Mouse (Mus musculus) midbrain, embryonic 16.5 days (tissue): ENCODE results near the gene Prg4. TPM values are rescaled to one million over a fixed set of nuclear protein-coding genes. Genes with fewer than 3 reads are reported as not detected.

Source experiments
- ATAC-seq: fragments of 200-750 bp; cut with Nextera tagmentation; 2 replicates; pipeline ENCODE4 v1.8.0; 2017; ENCODE audit warnings: moderate TSS enrichment
- H3K27ac ChIP-seq: fragments of 300-500 bp; sonication (generic); 2 replicates; pipeline ENCODE4 v1.5.1; 2014; ENCODE audit warnings: mild to moderate bottlenecking, low read length, mixed read lengths
- H3K27me3 ChIP-seq: fragments of 300-500 bp; sonication (generic); 2 replicates; pipeline ENCODE4 v1.6.1; 2014; ENCODE audit warnings: low read depth, low read length, mixed read lengths; ENCODE audit not compliant: control insufficient read depth, insufficient read depth
- H3K36me3 ChIP-seq: fragments of 300-500 bp; sonication (generic); 2 replicates; pipeline ENCODE4 v1.6.1; 2014; ENCODE audit warnings: mild to moderate bottlenecking, low read length, moderate library complexity, mixed read lengths; ENCODE audit not compliant: control insufficient read depth, insufficient read depth
- H3K4me1 ChIP-seq: fragments of 300-500 bp; sonication (generic); 2 replicates; pipeline ENCODE4 v1.6.1; 2014; ENCODE audit warnings: mild to moderate bottlenecking, low read length, mixed read lengths; ENCODE audit not compliant: control insufficient read depth, insufficient read depth
- H3K4me2 ChIP-seq: fragments of 300-500 bp; sonication (generic); 2 replicates; pipeline ENCODE4 v1.6.1; 2014; ENCODE audit warnings: mild to moderate bottlenecking, low read length, mixed read lengths
- H3K4me3 ChIP-seq: fragments of 300-500 bp; sonication (generic); 2 replicates; pipeline ENCODE4 v1.5.1; 2014; ENCODE audit warnings: low read depth, mild to moderate bottlenecking, low read length, moderate library complexity, mixed read lengths
- H3K9ac ChIP-seq: fragments of 300-500 bp; sonication (generic); 2 replicates; pipeline ENCODE4 v1.6.1; 2014; ENCODE audit warnings: low read depth, low read length, mixed read lengths
- H3K9me3 ChIP-seq: fragments of 300-500 bp; sonication (generic); replicated peaks from 2 replicates; pipeline ENCODE4 v1.6.1; 2014; ENCODE audit warnings: mild to moderate bottlenecking, low read length, mixed read lengths; ENCODE audit not compliant: control insufficient read depth, poor library complexity, severe bottlenecking
- WGBS: fragments of 180-500 bp; shearing (Covaris S2); extraction: QIAGEN DNeasy Blood & Tissue Kit; methylation state at CpG from one replicate; pipeline ENCODE4 v1.1.7; 2014; 5-methylcytosine and 5-hydroxymethylcytosine counted together
- polyA plus RNA-seq: library from polyadenylated mRNA; unstranded; fragments of >200 nt; fragmentation: Nextera tagmentation; extraction: Ambion mirVana; gene quantifications from 2 replicates; pipeline ENCODE4 v1.2.1, GENCODE M21; 2015

The Prg4 gene
- polyA plus RNA-seq, result 0.28 and 0.72 TPM in 2 replicates

GRCm38 (mm10) chr1:150466132-150466531, at the start of gene Prg4:
Gene Prg4 (minus strand): TSS chr1:150466165.
- Histone ChIP-seq H3K4me1 (no peaks in the 10 kb centered on the region), H3K4me3 (no peak within 1 kb of the TSS), H3K9ac (no peak within 1 kb of the TSS), H3K27ac (no peak within 1 kb of the TSS), H3K9me3 (no peaks in the 10 kb centered on the region), H3K36me3 (no peaks in the 10 kb centered on the region), H3K27me3 (no peaks in the 10 kb centered on the region), H3K4me2 (no peak within 1 kb of the TSS)
- WGBS, result 93% methylated on average over 3 of the region's 3 CpGs
- ATAC-seq, result no peak

- H3K36me3 ChIP-seq, result no peaks in the 10 kb centered on the region
- H3K4me1 ChIP-seq, result no peaks in the 10 kb centered on the region
- no peaks in the 10 kb centered on the region for H3K27me3 ChIP-seq
- no peak overlapping the region for H3K9ac ChIP-seq
- no peak overlapping the region for H3K4me2 ChIP-seq
- H3K4me3 ChIP-seq, result no peak overlapping the region
- no peak overlapping the region for H3K27ac ChIP-seq
- no peak for ATAC-seq
- H3K9me3 ChIP-seq, result no peaks in the 10 kb centered on the region
- 94% methylated on average over 2 of the region's 2 CpGs for WGBS
These were observed 47.1 kb upstream of the Prg4 start for GRCm38 (mm10) chr1:150513041-150513440.

DNA sequence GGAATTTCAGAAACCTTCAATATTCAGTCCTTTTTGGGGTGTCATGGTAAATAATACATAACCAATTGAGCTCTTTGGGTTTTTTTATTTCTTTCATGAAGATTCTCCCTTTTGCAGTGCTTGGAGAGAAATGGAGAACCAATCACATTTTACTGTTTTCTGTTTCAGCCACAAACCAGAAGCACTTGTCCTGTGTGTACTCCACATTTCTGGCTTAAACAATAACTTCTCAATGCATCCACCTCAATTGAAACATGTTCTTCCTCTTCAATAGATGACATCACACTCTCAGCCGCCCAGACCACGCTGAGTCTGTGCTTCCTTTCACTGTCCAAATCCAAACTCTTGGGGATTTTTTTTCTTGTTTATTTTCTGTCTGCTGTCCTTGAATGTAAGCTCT, 39.8 kb upstream of the Prg4 start:
- H3K27ac ChIP-seq, result no peak overlapping the region
- H3K36me3 ChIP-seq, result no peaks in the 10 kb centered on the region
- no peak overlapping the region for H3K4me3 ChIP-seq
- no peaks in the 10 kb centered on the region for H3K4me1 ChIP-seq
- no peak overlapping the region for H3K9ac ChIP-seq
- no peak for ATAC-seq
- H3K4me2 ChIP-seq, result no peak overlapping the region
- no peaks in the 10 kb centered on the region for H3K27me3 ChIP-seq
- 51% methylated on average over 2 of the region's 2 CpGs for WGBS
- H3K9me3 ChIP-seq, result no peaks in the 10 kb centered on the region

- no peaks in the 10 kb centered on the region for H3K4me1 ChIP-seq
- no peak for ATAC-seq
- H3K36me3 ChIP-seq, result no peaks in the 10 kb centered on the region
- no peak overlapping the region for H3K9ac ChIP-seq
- H3K9me3 ChIP-seq, result peaks cover 4% of the 10 kb centered on the region; the same call in 1 of the 2 replicates
- H3K27me3 ChIP-seq, result no peaks in the 10 kb centered on the region
- 87% methylated on average over 4 of the region's 4 CpGs for WGBS
- no peak overlapping the region for H3K27ac ChIP-seq
- H3K4me3 ChIP-seq, result no peak overlapping the region
- no peak overlapping the region for H3K4me2 ChIP-seq
These were observed 37.4 kb upstream of the Prg4 start for GRCm38 (mm10) chr1:150503321-150503720.

DNA sequence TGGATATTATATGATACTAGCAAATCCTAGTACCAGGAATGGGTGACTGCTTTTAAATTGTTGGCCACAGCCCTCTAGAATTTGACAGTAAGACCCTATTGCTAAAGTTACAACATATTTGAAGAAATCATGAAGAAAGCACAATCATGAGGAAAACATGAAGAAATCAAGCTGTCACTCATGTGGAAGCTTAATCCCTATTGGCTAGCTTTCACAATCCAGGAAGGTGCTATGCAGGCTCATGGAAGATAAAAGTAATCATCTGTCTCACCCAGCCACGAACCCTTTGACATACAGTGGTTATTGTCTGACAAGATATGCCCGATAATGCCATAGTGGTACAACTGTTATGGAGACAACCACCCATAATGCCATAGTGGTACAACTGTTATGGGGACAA, 32.2 kb upstream of the Prg4 start:
- WGBS, result 80% methylated on average over 2 of the region's 2 CpGs

DNA sequence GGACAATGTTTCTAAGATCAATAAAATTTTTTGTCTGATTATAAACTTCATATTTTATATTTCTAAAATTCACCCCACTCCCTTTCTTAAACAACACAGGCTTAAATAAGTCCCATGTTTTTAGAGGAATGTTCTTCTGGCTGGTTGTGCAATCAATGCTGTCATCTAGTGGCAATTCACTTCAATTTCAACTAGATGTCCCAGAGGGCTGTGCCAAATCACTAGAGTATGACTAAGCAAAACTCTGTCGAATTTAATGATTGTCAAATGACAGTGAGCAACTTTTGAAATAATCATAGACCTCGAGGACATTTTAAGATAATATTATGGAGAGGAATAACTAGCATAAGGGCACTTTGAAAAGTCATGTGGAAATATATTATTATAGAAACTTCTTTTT, 31.7 kb upstream of the Prg4 start:
- Histone ChIP-seq H3K4me1 (no peaks in the 10 kb centered on the region), H3K27ac (no peak overlapping the region), H3K27me3 (no peaks in the 10 kb centered on the region), H3K36me3 (no peaks in the 10 kb centered on the region), H3K9ac (no peak overlapping the region), H3K9me3 (peaks cover 4% of the 10 kb centered on the region; the same call in 1 of the 2 replicates), H3K4me2 (no peak overlapping the region), H3K4me3 (no peak overlapping the region)
- ATAC-seq, result no peak
- WGBS, result 68% methylated on average over 2 of the region's 2 CpGs

More for the DNA sequence above, 32.2 kb upstream of the Prg4 start:
- Histone ChIP-seq H3K4me3 (no peak overlapping the region), H3K9me3 (peaks cover 4% of the 10 kb centered on the region; the same call in 1 of the 2 replicates), H3K27ac (no peak overlapping the region), H3K4me2 (no peak overlapping the region), H3K9ac (no peak overlapping the region), H3K36me3 (no peaks in the 10 kb centered on the region), H3K4me1 (no peaks in the 10 kb centered on the region), H3K27me3 (no peaks in the 10 kb centered on the region)
- ATAC-seq, result no peak

- Histone ChIP-seq H3K36me3 (no peaks in the 10 kb centered on the region), H3K27me3 (no peaks in the 10 kb centered on the region), H3K4me3 (no peak overlapping the region), H3K9ac (no peak overlapping the region), H3K4me2 (no peak overlapping the region), H3K27ac (no peak overlapping the region), H3K4me1 (no peaks in the 10 kb centered on the region), H3K9me3 (peaks cover 4% of the 10 kb centered on the region; the same call in 1 of the 2 replicates)
- 82% methylated on average over 6 of the region's 6 CpGs for WGBS
- no peak for ATAC-seq
These were observed 30.8 kb upstream of the Prg4 start for GRCm38 (mm10) chr1:150496626-150497302.

- no peaks in the 10 kb centered on the region for H3K9me3 ChIP-seq
- H3K4me2 ChIP-seq, result no peak overlapping the region
- H3K4me3 ChIP-seq, result no peak overlapping the region
- no peaks in the 10 kb centered on the region for H3K4me1 ChIP-seq
- no peak for ATAC-seq
- no peaks in the 10 kb centered on the region for H3K36me3 ChIP-seq
- no peak overlapping the region for H3K9ac ChIP-seq
- WGBS, result 87% methylated on average over 2 of the region's 2 CpGs
- H3K27ac ChIP-seq, result no peak overlapping the region
- H3K27me3 ChIP-seq, result no peaks in the 10 kb centered on the region
These were observed 23.2 kb upstream of the Prg4 start for GRCm38 (mm10) chr1:150489148-150489547.

GRCm38 (mm10) chr1:150480674-150481073, 14.7 kb upstream of the Prg4 start:
- H3K4me1 ChIP-seq, result no peaks in the 10 kb centered on the region
- no peak overlapping the region for H3K9ac ChIP-seq
- no peaks in the 10 kb centered on the region for H3K27me3 ChIP-seq
- no peak overlapping the region for H3K27ac ChIP-seq
- H3K9me3 ChIP-seq, result no peaks in the 10 kb centered on the region
- H3K4me2 ChIP-seq, result no peak overlapping the region
- no peak overlapping the region for H3K4me3 ChIP-seq
- ATAC-seq, result no peak
- 94% methylated on average over 5 of the region's 5 CpGs for WGBS
- H3K36me3 ChIP-seq, result no peaks in the 10 kb centered on the region
